Mouse (Mus musculus) midbrain, embryonic 11.5 days (tissue): ENCODE measurements at regions not wholly inside any gene's neighbourhood (a gene's known extent, or its start where the extent isn't known, plus 50 kb on each side); places are given as distances from the start of the nearest gene placed in this dataset.
A peak's percentile ranks its signal among the peaks of the same experiment; 100 is the strongest.

Source experiments
- ATAC-seq: fragments of 200-750 bp; cut with Nextera tagmentation; 2 replicates; pipeline ENCODE4 v1.8.0; 2017; ENCODE audit warnings: moderate TSS enrichment, moderate library complexity; ENCODE audit not compliant: low FRiP score
- DNase-seq: peaks from one replicate; pipeline ENCODE4 v3.0.0; 2015; ENCODE audit warnings: low spot score; ENCODE audit errors: missing footprints
- H3K27ac ChIP-seq: fragments of 300-500 bp; sonication (generic); 2 replicates; pipeline ENCODE4 v1.5.1; 2014; ENCODE audit warnings: low read depth, low read length
- H3K27me3 ChIP-seq: fragments of 300-500 bp; sonication (generic); 2 replicates; pipeline ENCODE4 v1.6.1; 2014; ENCODE audit warnings: mild to moderate bottlenecking, low read length, moderate library complexity, mixed read lengths; ENCODE audit not compliant: control insufficient read depth, insufficient read depth
- H3K36me3 ChIP-seq: fragments of 300-500 bp; sonication (generic); 2 replicates; pipeline ENCODE4 v1.6.1; 2014; ENCODE audit warnings: mild to moderate bottlenecking, low read length, moderate library complexity, mixed read lengths; ENCODE audit not compliant: control insufficient read depth, insufficient read depth
- H3K4me1 ChIP-seq: fragments of 300-500 bp; sonication (generic); 2 replicates; pipeline ENCODE4 v1.6.1; 2014; ENCODE audit warnings: low read length; ENCODE audit not compliant: control insufficient read depth, insufficient read depth
- H3K4me2 ChIP-seq: fragments of 300-500 bp; sonication (generic); 2 replicates; pipeline ENCODE4 v1.6.1; 2014; ENCODE audit warnings: mild to moderate bottlenecking, moderate library complexity
- H3K4me3 ChIP-seq: fragments of 300-500 bp; sonication (generic); 2 replicates; pipeline ENCODE4 v1.5.1; 2014; ENCODE audit warnings: low read depth, low read length
- H3K9ac ChIP-seq: fragments of 300-500 bp; sonication (generic); 2 replicates; pipeline ENCODE4 v1.6.1; 2014; ENCODE audit warnings: low read length
- H3K9me3 ChIP-seq: fragments of 300-500 bp; sonication (generic); 2 replicates; pipeline ENCODE4 v1.6.1; 2016; ENCODE audit warnings: low read length; ENCODE audit not compliant: control insufficient read depth
- WGBS: fragments of 180-500 bp; shearing (Covaris S2); extraction: QIAGEN DNeasy Blood & Tissue Kit; methylation state at CpG from one replicate; pipeline ENCODE4 v1.1.7; 2014; 5-methylcytosine and 5-hydroxymethylcytosine counted together

DNA sequence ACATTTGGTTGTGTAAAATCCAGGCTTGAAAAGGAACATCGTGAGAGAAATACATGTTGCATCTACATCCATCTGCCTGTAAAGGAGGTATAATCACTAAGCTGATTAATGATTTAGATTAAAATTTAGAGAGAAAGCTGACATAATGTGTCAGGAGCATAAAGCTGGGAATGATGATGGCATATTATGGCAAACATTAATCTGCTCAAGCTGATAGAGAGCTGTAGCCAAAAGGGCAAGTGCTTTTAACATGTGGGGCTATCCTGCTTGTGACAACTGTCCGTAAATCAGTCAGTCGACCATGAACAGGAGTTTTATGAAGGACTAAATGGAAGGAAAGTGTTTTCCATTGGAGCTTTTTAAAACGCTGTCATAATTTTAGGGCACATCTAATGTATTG is 74.9 kb upstream of the Cdh9 start:
- Histone ChIP-seq H3K4me1 (no peaks in the 10 kb centered on the region), H3K27me3 (no peaks in the 10 kb centered on the region), H3K4me2 (no peak overlapping the region), H3K9ac (no peak overlapping the region), H3K36me3 (no peaks in the 10 kb centered on the region), H3K27ac (no peak overlapping the region), H3K9me3 (no peaks in the 10 kb centered on the region), H3K4me3 (no peak overlapping the region)
- no peak for ATAC-seq
- 80% methylated on average over 4 of the region's 4 CpGs for WGBS
- DNase-seq: no peak

DNA sequence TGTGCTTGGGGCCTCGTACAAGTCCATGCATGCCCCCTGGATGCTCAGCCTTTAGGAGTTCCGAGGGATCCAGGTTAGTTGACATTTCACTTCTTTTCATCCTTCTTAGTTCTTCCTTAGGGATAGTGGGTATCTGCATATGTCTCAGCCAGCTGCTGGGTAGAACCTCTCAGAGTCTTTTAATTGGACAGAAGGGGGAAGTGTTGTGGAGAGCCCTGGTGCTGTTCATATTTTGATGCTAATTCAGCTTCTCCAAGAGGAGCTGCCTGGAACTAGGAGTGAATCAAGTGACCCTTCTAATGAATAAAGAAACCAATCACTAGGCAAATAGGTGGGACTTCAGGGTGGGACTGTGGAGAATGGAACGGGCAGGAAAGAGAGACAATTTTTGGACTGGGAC is 67.3 kb upstream of the Cdh9 start:
- no peak for ATAC-seq
- H3K9ac ChIP-seq: no peak overlapping the region
- H3K9me3 ChIP-seq: no peaks in the 10 kb centered on the region
- no peak overlapping the region for H3K4me2 ChIP-seq
- no peaks in the 10 kb centered on the region for H3K27me3 ChIP-seq
- WGBS: 88% methylated on average over 3 of the region's 3 CpGs
- DNase-seq: peak; percentile 78
- no peaks in the 10 kb centered on the region for H3K4me1 ChIP-seq
- no peaks in the 10 kb centered on the region for H3K36me3 ChIP-seq
- no peak overlapping the region for H3K4me3 ChIP-seq
- H3K27ac ChIP-seq: no peak overlapping the region
